Mouse (Mus musculus): Measurements from ENCODE around the gene Gm2237. TPM values are rescaled to one million over a fixed set of nuclear protein-coding genes. Genes with fewer than 3 reads are reported as not detected.
"Not testable (repeated sequence)": the region's sequence is repeated elsewhere in the genome, so short reads cannot be mapped to it uniquely, and the experiment has no call there.

Gene Gm2237
- polyA plus RNA-seq (2014; fragmentation: Nextera tagmentation; extraction: Ambion mirVana): 3.7 and 4.9 TPM in 2 replicates

- H3K36me3 ChIP-seq (ENCODE audit: control insufficient read depth, insufficient read depth, low read length); H3K27me3 ChIP-seq (ENCODE audit: control insufficient read depth, insufficient read depth, low read length); H3K9me3 ChIP-seq (ENCODE audit: control insufficient read depth, low read length); ATAC-seq (ENCODE audit: insufficient number of reproducible peaks, insufficient read depth, low FRiP score, low read depth); H3K4me1 ChIP-seq (ENCODE audit: control insufficient read depth in 2 of 2, insufficient read depth in 2 of 2, low read length in 2 of 2): not testable (repeated sequence)
- H3K4me2 ChIP-seq (ENCODE audit: low read length): peak within 1 kb of the TSS; percentile 41
- H3K9ac ChIP-seq (ENCODE audit: low read length): peak within 1 kb of the TSS; percentile 66; the same call in 1 of the 2 replicates
- peak within 1 kb of the TSS in 1 of 2 experiments; percentile 57; a peak in 2 of 4 replicates for H3K27ac ChIP-seq (replicated peaks in 1 of 2; ENCODE audit: control insufficient read depth in 1 of 2, insufficient read depth in 1 of 2, low read depth in 2 of 2, low read length in 2 of 2)
- under 1% methylated on average over 15 of the region's 62 CpGs for WGBS
- peak within 1 kb of the TSS; percentile 47 to 52 for H3K4me3 ChIP-seq (ENCODE audit: control insufficient read depth in 1 of 2, insufficient read depth in 1 of 2, low read depth in 1 of 2, low read length in 2 of 2)
Observed at GRCm38 (mm10) chr14:19584804-19585667, at the start of gene Gm2237. Gene Gm2237, minus strand, starts transcription at chr14:19585135.

GRCm38 (mm10) chr14:19602481-19602880 lies 17.5 kb upstream of the Gm2237 start, which contains the start of gene Gm5458:
Gene Gm5458, minus strand, starts transcription at chr14:19602581.
- not testable (repeated sequence) for H3K4me2 ChIP-seq (ENCODE audit: low read length); ATAC-seq (ENCODE audit: insufficient number of reproducible peaks, insufficient read depth, low FRiP score, low read depth); H3K36me3 ChIP-seq (ENCODE audit: control insufficient read depth, insufficient read depth, low read length); H3K27ac ChIP-seq (replicated peaks in 1 of 2; ENCODE audit: control insufficient read depth in 1 of 2, insufficient read depth in 1 of 2, low read depth in 2 of 2, low read length in 2 of 2); H3K4me1 ChIP-seq (ENCODE audit: control insufficient read depth in 2 of 2, insufficient read depth in 2 of 2, low read length in 2 of 2); H3K9ac ChIP-seq (ENCODE audit: low read length); H3K9me3 ChIP-seq (ENCODE audit: control insufficient read depth, low read length); H3K27me3 ChIP-seq (ENCODE audit: control insufficient read depth, insufficient read depth, low read length); H3K4me3 ChIP-seq (ENCODE audit: control insufficient read depth in 1 of 2, insufficient read depth in 1 of 2, low read depth in 1 of 2, low read length in 2 of 2)
- WGBS: 75% methylated on average over 1 of the region's 2 CpGs

GRCm38 (mm10) chr14:19549863-19550262 lies 35.1 kb downstream of the Gm2237 start, which contains the start of gene Gm2244:
Gene Gm2244, minus strand, starts transcription at chr14:19549963.
- H3K9ac ChIP-seq (ENCODE audit: low read length); H3K27ac ChIP-seq (replicated peaks in 1 of 2; ENCODE audit: control insufficient read depth in 1 of 2, insufficient read depth in 1 of 2, low read depth in 2 of 2, low read length in 2 of 2); H3K27me3 ChIP-seq (ENCODE audit: control insufficient read depth, insufficient read depth, low read length); H3K4me3 ChIP-seq (ENCODE audit: control insufficient read depth in 1 of 2, insufficient read depth in 1 of 2, low read depth in 1 of 2, low read length in 2 of 2); ATAC-seq (ENCODE audit: insufficient number of reproducible peaks, insufficient read depth, low FRiP score, low read depth); H3K36me3 ChIP-seq (ENCODE audit: control insufficient read depth, insufficient read depth, low read length); H3K4me2 ChIP-seq (ENCODE audit: low read length); H3K4me1 ChIP-seq (ENCODE audit: control insufficient read depth in 2 of 2, insufficient read depth in 2 of 2, low read length in 2 of 2); H3K9me3 ChIP-seq (ENCODE audit: control insufficient read depth, low read length): not testable (repeated sequence)
- 100% methylated on average over 1 of the region's 3 CpGs for WGBS

Other genes starting within 250 kb of the Gm2237 start
- 0.44 and 1.2 TPM in 2 replicates for gene Gm21738, start 166.2 kb downstream of the Gm2237 start, polyA plus RNA-seq (2014; fragmentation: Nextera tagmentation; extraction: Ambion mirVana)
- 0.36 and 0.46 TPM in 2 replicates for gene Gm2244, start 35.2 kb downstream of the Gm2237 start, polyA plus RNA-seq (2014; fragmentation: Nextera tagmentation; extraction: Ambion mirVana)
- not detected in 2 replicates for gene Gm5458, start 17.4 kb upstream of the Gm2237 start, polyA plus RNA-seq (2014; fragmentation: Nextera tagmentation; extraction: Ambion mirVana)
- 90.2 and 106 TPM in 2 replicates for gene Nid2, start 166.1 kb upstream of the Gm2237 start, polyA plus RNA-seq (2014; fragmentation: Nextera tagmentation; extraction: Ambion mirVana)
- 177 and 202 TPM in 2 replicates for gene Rtraf, start 238.7 kb upstream of the Gm2237 start, polyA plus RNA-seq (2014; fragmentation: Nextera tagmentation; extraction: Ambion mirVana)